Mouse (Mus musculus) cerebellum, adult 11-12 months (tissue): ENCODE results near the gene Naa80.

Experiments used
- DNase-seq: peaks from one replicate; pipeline ENCODE4 v3.0.0; 2022

Gene Naa80

GRCm38 (mm10) chr9:107618778-107619545 lies 40.3 kb downstream of the Naa80 start:
- peak; percentile 58 for DNase-seq

GRCm38 (mm10) chr9:107619546-107619879 lies 40.8 kb downstream of the Naa80 start:
- DNase-seq: no peak

- peak; percentile 50 for DNase-seq
Observed at GRCm38 (mm10) chr9:107620954-107621353, 42.3 kb downstream of the Naa80 start.

- no peak for DNase-seq
Observed at GRCm38 (mm10) chr9:107624539-107624938, 45.9 kb downstream of the Naa80 start.

GRCm38 (mm10) chr9:107624951-107625350 lies 46.3 kb downstream of the Naa80 start:
- peak; percentile 28 for DNase-seq

GRCm38 (mm10) chr9:107625351-107626128 lies 46.9 kb downstream of the Naa80 start:
- DNase-seq: no peak

- DNase-seq: peak; percentile 45
Observed at GRCm38 (mm10) chr9:107626158-107626843, 47.6 kb downstream of the Naa80 start.

- DNase-seq: peak; percentile 81
Observed at GRCm38 (mm10) chr9:107626844-107627277, 48.2 kb downstream of the Naa80 start.

- DNase-seq: peak; percentile 51
Observed at GRCm38 (mm10) chr9:107627387-107628255, 48.9 kb downstream of the Naa80 start.

GRCm38 (mm10) chr9:107628721-107629410 lies 50.2 kb downstream of the Naa80 start:
- peak; percentile 48 for DNase-seq

GRCm38 (mm10) chr9:107629411-107629730 lies 50.7 kb downstream of the Naa80 start:
- peak; percentile 42 for DNase-seq

- DNase-seq: peak; percentile 51
Observed at GRCm38 (mm10) chr9:107629901-107630425, 51.3 kb downstream of the Naa80 start.

GRCm38 (mm10) chr9:107630576-107630975 lies 51.9 kb downstream of the Naa80 start:
- DNase-seq: peak; percentile 64

GRCm38 (mm10) chr9:107631311-107631826 lies 52.7 kb downstream of the Naa80 start:
- DNase-seq: peak; percentile 32

- DNase-seq: peak; percentile 30
Observed at GRCm38 (mm10) chr9:107631861-107632260, 53.2 kb downstream of the Naa80 start.

- peak; percentile 73 for DNase-seq
Observed at GRCm38 (mm10) chr9:107632478-107632877, 53.8 kb downstream of the Naa80 start.

- DNase-seq: peak; percentile 65
Observed at GRCm38 (mm10) chr9:107633091-107633660, 54.5 kb downstream of the Naa80 start.
